Mouse (Mus musculus): ENCODE measurements around the gene Ccnk. TPM values are rescaled to one million over a fixed set of nuclear protein-coding genes. Genes with fewer than 3 reads are reported as not detected.

Ccnk gene
- total RNA-seq, 2 experiments from 2014 or later = 29.6 to 30.8 TPM

- no peak overlapping the region for H3K4me3 ChIP-seq
- DNase-seq (ENCODE audit: low spot score in 2 of 2) = no peak
- TF ChIP-seq CTCF (conservative IDR thresholded peaks at IDR 0.05) = no peak
- no peak overlapping the region for H3K27ac ChIP-seq
These were observed 24.5 kb downstream of the Ccnk start for GRCm38 (mm10) chr12:108203895-108204294.

- TF ChIP-seq CTCF (conservative IDR thresholded peaks at IDR 0.05) = no peak
- no peak for DNase-seq (ENCODE audit: low spot score in 2 of 2)
- no peak overlapping the region for H3K27ac ChIP-seq
- H3K4me3 ChIP-seq = no peak overlapping the region
These were observed 25.6 kb downstream of the Ccnk start for GRCm38 (mm10) chr12:108204978-108205377.

- TF ChIP-seq CTCF (conservative IDR thresholded peaks at IDR 0.05) = peak; percentile 94
- Histone ChIP-seq H3K4me3 (no peak overlapping the region), H3K27ac (no peak overlapping the region)
- DNase-seq (ENCODE audit: low spot score in 2 of 2) = peak; percentile 55 to 84
These were observed 27.3 kb downstream of the Ccnk start for GRCm38 (mm10) chr12:108206641-108207040.

- Histone ChIP-seq H3K4me3 (no peak overlapping the region), H3K27ac (no peak overlapping the region)
- no peak for TF ChIP-seq CTCF (conservative IDR thresholded peaks at IDR 0.05)
- DNase-seq (ENCODE audit: low spot score in 2 of 2) = no peak
These were observed 28.8 kb downstream of the Ccnk start for GRCm38 (mm10) chr12:108208216-108208615.

GRCm38 (mm10) chr12:108208726-108209438 is 29.5 kb downstream of the Ccnk start:
- no peak overlapping the region for H3K4me3 ChIP-seq
- H3K27ac ChIP-seq = no peak overlapping the region
- peak; percentile 91 for TF ChIP-seq CTCF (conservative IDR thresholded peaks at IDR 0.05)
- DNase-seq (ENCODE audit: low spot score in 2 of 2) = peak; percentile 48 to 65

GRCm38 (mm10) chr12:108210623-108211022 is 31.2 kb downstream of the Ccnk start:
- H3K27ac ChIP-seq = no peak overlapping the region
- no peak for TF ChIP-seq CTCF (conservative IDR thresholded peaks at IDR 0.05)
- no peak for DNase-seq (ENCODE audit: low spot score in 2 of 2)
- H3K4me3 ChIP-seq = no peak overlapping the region

- H3K27ac ChIP-seq = 0 out of 2 replicates have a peak overlapping the region, but pooled peaks have one; percentile 10
These were observed 32.7 kb downstream of the Ccnk start for GRCm38 (mm10) chr12:108212071-108212470.

GRCm38 (mm10) chr12:108212476-108212875 is 33.1 kb downstream of the Ccnk start:
- 0 out of 2 replicates have a peak overlapping the region, but pooled peaks have one; percentile 10 for H3K27ac ChIP-seq
- no peak for TF ChIP-seq CTCF (conservative IDR thresholded peaks at IDR 0.05)
- no peak for DNase-seq (ENCODE audit: low spot score in 2 of 2)
- no peak overlapping the region for H3K4me3 ChIP-seq

More at GRCm38 (mm10) chr12:108212071-108212470, 32.7 kb downstream of the Ccnk start:
- H3K4me3 ChIP-seq = no peak overlapping the region
- DNase-seq (ENCODE audit: low spot score in 2 of 2) = no peak
- no peak for TF ChIP-seq CTCF (conservative IDR thresholded peaks at IDR 0.05)

GRCm38 (mm10) chr12:108213090-108214041 is 34.0 kb downstream of the Ccnk start:
- DNase-seq (ENCODE audit: low spot score in 2 of 2) = no peak
- TF ChIP-seq CTCF (conservative IDR thresholded peaks at IDR 0.05) = no peak
- Histone ChIP-seq H3K27ac (no peak overlapping the region), H3K4me3 (no peak overlapping the region)

- no peak for DNase-seq (ENCODE audit: low spot score in 2 of 2)
- TF ChIP-seq CTCF (conservative IDR thresholded peaks at IDR 0.05) = no peak
- Histone ChIP-seq H3K27ac (no peak overlapping the region), H3K4me3 (no peak overlapping the region)
These were observed 35.7 kb downstream of the Ccnk start for GRCm38 (mm10) chr12:108215090-108215489.

- H3K4me3 ChIP-seq = no peak overlapping the region
- no peak for DNase-seq (ENCODE audit: low spot score in 2 of 2)
- no peak overlapping the region for H3K27ac ChIP-seq
- TF ChIP-seq CTCF (conservative IDR thresholded peaks at IDR 0.05) = no peak
These were observed 37.4 kb downstream of the Ccnk start for GRCm38 (mm10) chr12:108216611-108217370.

- Histone ChIP-seq H3K27ac (no peak overlapping the region), H3K4me3 (no peak overlapping the region)
- TF ChIP-seq CTCF (conservative IDR thresholded peaks at IDR 0.05) = peak; percentile 78
- DNase-seq (ENCODE audit: low spot score in 2 of 2) = peak in 1 of 2 experiments; percentile 74
These were observed 38.2 kb downstream of the Ccnk start for GRCm38 (mm10) chr12:108217572-108217971.
